Mouse (Mus musculus) liver, embryonic 13.5 days (tissue): ENCODE measurements around the gene Kcnq1. TPM values are rescaled to one million over a fixed set of nuclear protein-coding genes. Genes with fewer than 3 reads are reported as not detected.

Source experiments
- ATAC-seq: fragments of 200-750 bp; cut with Nextera tagmentation; 2 replicates; pipeline ENCODE4 v1.8.0; 2017; ENCODE audit warnings: low read depth, mild to moderate bottlenecking, moderate number of reproducible peaks, moderate library complexity
- DNase-seq: peaks from one replicate; pipeline ENCODE4 v3.0.0; 2022
- H3K27ac ChIP-seq: fragments of 300-500 bp; sonication (generic); 2 replicates; pipeline ENCODE4 v1.5.1; 2015; ENCODE audit warnings: moderate library complexity, mild to moderate bottlenecking, inconsistent platforms
- H3K27me3 ChIP-seq: fragments of 300-500 bp; sonication (generic); 2 replicates; pipeline ENCODE4 v1.6.1; 2015; ENCODE audit warnings: mild to moderate bottlenecking, inconsistent platforms
- H3K36me3 ChIP-seq: fragments of 300-500 bp; sonication (generic); 2 replicates; pipeline ENCODE4 v1.6.1; 2015; ENCODE audit warnings: mild to moderate bottlenecking, inconsistent platforms
- H3K4me1 ChIP-seq: fragments of 300-500 bp; sonication (generic); replicated peaks from 2 replicates; pipeline ENCODE4 v1.6.1; 2015; ENCODE audit warnings: inconsistent platforms
- H3K4me2 ChIP-seq: fragments of 300-500 bp; sonication (generic); 2 replicates; pipeline ENCODE4 v1.6.1; 2015; ENCODE audit warnings: inconsistent platforms, mild to moderate bottlenecking, moderate library complexity
- H3K4me3 ChIP-seq: fragments of 300-500 bp; sonication (generic); replicated peaks from 2 replicates; pipeline ENCODE4 v1.5.1; 2015; ENCODE audit warnings: mild to moderate bottlenecking, inconsistent platforms
- H3K9ac ChIP-seq: fragments of 300-500 bp; sonication (generic); 2 replicates; pipeline ENCODE4 v1.6.1; 2015; ENCODE audit warnings: mild to moderate bottlenecking, inconsistent platforms
- H3K9me3 ChIP-seq: fragments of 300-500 bp; sonication (generic); replicated peaks from 2 replicates; pipeline ENCODE4 v1.6.1; 2016; ENCODE audit warnings: inconsistent platforms
- WGBS: fragments of 180-500 bp; shearing (Covaris S2); methylation state at CpG from one replicate; pipeline ENCODE4 v1.1.7; 2015; ENCODE audit not compliant: insufficient replicate concordance; 5-methylcytosine and 5-hydroxymethylcytosine counted together
- polyA plus RNA-seq: library from polyadenylated mRNA; unstranded; fragments of >200 nt; fragmentation: Nextera tagmentation; extraction: Ambion mirVana; gene quantifications from 2 replicates; pipeline ENCODE4 v1.2.1, GENCODE M21; 2015

The Kcnq1 gene
- polyA plus RNA-seq, 1 experiment from 2014 or later: 0.27 TPM

DNA sequence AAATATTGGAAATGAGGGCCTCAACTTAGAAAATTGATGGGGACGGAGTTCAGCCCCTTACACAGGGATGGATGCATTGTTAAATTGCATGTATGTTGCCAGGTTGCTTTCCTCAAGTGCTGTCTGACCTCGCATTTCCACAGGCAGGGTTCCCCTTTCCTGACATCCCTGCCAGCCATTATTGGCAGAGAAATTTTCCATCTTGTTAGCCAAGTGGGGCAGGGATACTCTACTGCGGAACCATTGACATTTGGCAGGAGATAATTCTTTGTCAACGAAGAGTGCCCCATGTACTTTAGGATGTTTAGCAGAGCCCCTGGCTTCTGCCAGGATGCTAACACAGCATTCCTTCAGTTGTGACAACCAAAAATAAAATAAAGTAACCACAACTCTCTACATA, 104.6 kb downstream of the Kcnq1 start:
- Histone ChIP-seq H3K27me3 (no peaks in the 10 kb centered on the region), H3K4me1 (no peaks in the 10 kb centered on the region), H3K27ac (no peak overlapping the region), H3K9ac (no peak overlapping the region), H3K36me3 (no peaks in the 10 kb centered on the region), H3K9me3 (no peaks in the 10 kb centered on the region), H3K4me3 (no peak overlapping the region), H3K4me2 (no peak overlapping the region)
- 62% methylated on average over 4 of the region's 4 CpGs for WGBS
- ATAC-seq (no peak), DNase-seq (no peak)

- Histone ChIP-seq H3K36me3 (peaks cover 52% of the 10 kb centered on the region), H3K27ac (no peak overlapping the region)
- WGBS: 69% methylated on average over 2 of the region's 2 CpGs
These were observed 145.0 kb downstream of the Kcnq1 start for GRCm38 (mm10) chr7:143251206-143251605.

GRCm38 (mm10) chr7:143253126-143253871, 147.1 kb downstream of the Kcnq1 start:
- Histone ChIP-seq H3K27ac (no peak overlapping the region), H3K9me3 (peaks cover 19% of the 10 kb centered on the region; the same call in 1 of the 2 replicates), H3K27me3 (no peaks in the 10 kb centered on the region), H3K4me2 (no peak overlapping the region), H3K4me3 (no peak overlapping the region), H3K9ac (no peak overlapping the region), H3K36me3 (peaks cover 55% of the 10 kb centered on the region), H3K4me1 (no peaks in the 10 kb centered on the region)
- WGBS: 85% methylated on average over 6 of the region's 6 CpGs
- DNase-seq: no peak
- no peak for ATAC-seq

More at GRCm38 (mm10) chr7:143251206-143251605, 145.0 kb downstream of the Kcnq1 start:
- H3K4me1 ChIP-seq: no peaks in the 10 kb centered on the region
- no peak for DNase-seq
- no peaks in the 10 kb centered on the region for H3K27me3 ChIP-seq
- no peak for ATAC-seq
- no peak overlapping the region for H3K4me2 ChIP-seq
- peaks cover 19% of the 10 kb centered on the region; the same call in 1 of the 2 replicates for H3K9me3 ChIP-seq
- H3K4me3 ChIP-seq: no peak overlapping the region
- no peak overlapping the region for H3K9ac ChIP-seq

DNA sequence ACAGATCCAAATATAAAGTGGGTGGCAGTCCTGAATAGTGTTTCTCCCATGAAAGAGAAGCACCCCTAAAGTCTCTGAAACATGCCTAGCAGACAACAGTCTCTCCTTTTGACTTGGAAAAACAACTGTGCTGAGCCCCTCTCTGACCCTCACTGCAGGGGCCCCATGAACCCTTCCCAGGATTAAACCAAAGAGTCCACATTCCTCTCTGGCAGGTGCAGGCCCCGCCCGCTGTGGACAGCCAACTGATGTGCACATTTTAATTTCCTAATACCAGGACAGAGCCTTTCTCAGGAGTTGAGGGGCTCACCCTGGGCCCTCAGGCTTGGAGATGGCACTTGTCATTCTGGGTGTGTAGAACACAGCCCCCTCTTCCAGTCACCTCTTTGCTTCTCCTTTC, 148.7 kb downstream of the Kcnq1 start:
- H3K9ac ChIP-seq: no peak overlapping the region
- no peak for DNase-seq
- no peak overlapping the region for H3K4me3 ChIP-seq
- H3K27me3 ChIP-seq: no peaks in the 10 kb centered on the region
- H3K36me3 ChIP-seq: peaks cover 46% of the 10 kb centered on the region
- no peaks in the 10 kb centered on the region for H3K4me1 ChIP-seq
- H3K4me2 ChIP-seq: no peak overlapping the region
- ATAC-seq: no peak
- 84% methylated on average over 2 of the region's 2 CpGs for WGBS
- peaks cover 19% of the 10 kb centered on the region; the same call in 1 of the 2 replicates for H3K9me3 ChIP-seq
- no peak overlapping the region for H3K27ac ChIP-seq

- DNase-seq (no peak), ATAC-seq (no peak)
- Histone ChIP-seq H3K9ac (no peak overlapping the region), H3K36me3 (peaks cover 3% of the 10 kb centered on the region; the same call in 1 of the 2 replicates), H3K4me1 (no peaks in the 10 kb centered on the region), H3K4me3 (no peak overlapping the region), H3K27me3 (no peaks in the 10 kb centered on the region), H3K9me3 (no peaks in the 10 kb centered on the region), H3K4me2 (no peak overlapping the region), H3K27ac (no peak overlapping the region)
These were observed 155.1 kb downstream of the Kcnq1 start for GRCm38 (mm10) chr7:143261246-143261645.

GRCm38 (mm10) chr7:143263557-143263956, 157.4 kb downstream of the Kcnq1 start:
- DNase-seq: no peak
- Histone ChIP-seq H3K4me2 (no peak overlapping the region), H3K27me3 (no peaks in the 10 kb centered on the region), H3K27ac (no peak overlapping the region), H3K36me3 (no peaks in the 10 kb centered on the region; the same call in 1 of the 2 replicates), H3K9ac (no peak overlapping the region), H3K4me1 (no peaks in the 10 kb centered on the region), H3K4me3 (no peak overlapping the region), H3K9me3 (no peaks in the 10 kb centered on the region)
- ATAC-seq: no peak
- WGBS: 54% methylated on average over 3 of the region's 3 CpGs

DNA sequence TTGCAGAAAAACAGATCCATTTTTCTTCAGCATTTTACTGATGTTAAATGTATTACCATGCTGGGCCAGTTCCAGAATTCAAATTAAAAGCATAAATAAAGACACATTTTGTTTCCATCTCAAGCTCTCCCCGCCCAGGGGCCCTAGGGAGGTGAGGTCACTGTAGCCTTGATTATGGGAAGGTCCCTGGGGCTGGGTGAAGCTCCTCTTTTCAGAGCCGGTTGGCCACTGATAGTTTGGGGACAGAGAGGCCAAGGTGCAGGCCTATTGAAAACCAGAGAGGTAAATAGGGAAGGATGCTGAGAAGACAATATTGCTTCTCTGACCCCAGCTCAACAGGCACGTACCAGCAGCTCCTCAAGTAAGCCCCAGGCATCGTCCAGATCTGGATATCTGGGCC, 157.8 kb downstream of the Kcnq1 start:
- H3K9me3 ChIP-seq: no peaks in the 10 kb centered on the region
- DNase-seq (no peak), ATAC-seq (no peak)
- H3K4me1 ChIP-seq: no peaks in the 10 kb centered on the region
- no peak overlapping the region for H3K4me3 ChIP-seq
- H3K9ac ChIP-seq: no peak overlapping the region
- no peak overlapping the region for H3K27ac ChIP-seq
- 73% methylated on average over 4 of the region's 4 CpGs for WGBS
- H3K27me3 ChIP-seq: no peaks in the 10 kb centered on the region
- H3K36me3 ChIP-seq: no peaks in the 10 kb centered on the region; the same call in 1 of the 2 replicates
- no peak overlapping the region for H3K4me2 ChIP-seq

DNA sequence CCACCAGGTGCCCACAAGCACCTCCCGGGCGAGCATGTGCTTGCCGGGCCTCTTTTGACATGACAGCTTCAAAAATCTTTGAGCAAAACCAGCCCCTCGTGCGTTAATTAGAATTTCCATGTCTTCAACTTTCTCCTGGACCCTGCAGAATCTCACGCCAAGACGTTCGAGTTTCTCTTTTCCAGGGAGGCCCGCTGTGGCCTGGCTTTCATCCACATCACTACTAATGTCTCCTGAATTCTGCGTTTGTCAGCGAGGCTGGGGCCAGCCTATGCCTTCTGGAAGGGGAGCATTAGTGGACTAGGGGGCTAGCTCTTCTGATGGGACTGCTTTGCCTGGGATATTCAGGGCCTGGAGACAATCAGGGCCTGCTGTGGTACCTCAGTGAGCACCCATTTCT, 159.2 kb downstream of the Kcnq1 start:
- Histone ChIP-seq H3K4me2 (no peak overlapping the region), H3K27me3 (no peaks in the 10 kb centered on the region), H3K27ac (no peak overlapping the region), H3K9ac (no peak overlapping the region), H3K36me3 (peaks cover 2% of the 10 kb centered on the region; the same call in 1 of the 2 replicates), H3K4me3 (no peak overlapping the region), H3K9me3 (no peaks in the 10 kb centered on the region), H3K4me1 (no peaks in the 10 kb centered on the region)
- 78% methylated on average over 11 of the region's 11 CpGs for WGBS
- ATAC-seq: no peak
- DNase-seq: no peak

GRCm38 (mm10) chr7:143265829-143266438, 159.8 kb downstream of the Kcnq1 start:
- 67% methylated on average over 8 of the region's 8 CpGs for WGBS
- no peak overlapping the region for H3K4me3 ChIP-seq
- DNase-seq: no peak
- no peak overlapping the region; the same call in 1 of the 2 replicates for H3K27ac ChIP-seq
- no peak for ATAC-seq
- H3K36me3 ChIP-seq: peaks cover 3% of the 10 kb centered on the region; the same call in 1 of the 2 replicates
- no peaks in the 10 kb centered on the region for H3K4me1 ChIP-seq
- no peak overlapping the region for H3K9ac ChIP-seq
- no peak overlapping the region for H3K4me2 ChIP-seq
- H3K9me3 ChIP-seq: no peaks in the 10 kb centered on the region
- no peaks in the 10 kb centered on the region for H3K27me3 ChIP-seq

- no peaks in the 10 kb centered on the region for H3K27me3 ChIP-seq
- H3K4me2 ChIP-seq: no peak overlapping the region
- peaks cover 5% of the 10 kb centered on the region; the same call in 1 of the 2 replicates for H3K4me1 ChIP-seq
- H3K36me3 ChIP-seq: peaks cover 24% of the 10 kb centered on the region
- H3K27ac ChIP-seq: no peak overlapping the region
- ATAC-seq: no peak
- no peaks in the 10 kb centered on the region for H3K9me3 ChIP-seq
- no peak overlapping the region for H3K9ac ChIP-seq
- H3K4me3 ChIP-seq: no peak overlapping the region
- 81% methylated on average over 4 of the region's 4 CpGs for WGBS
- no peak for DNase-seq
These were observed 167.6 kb downstream of the Kcnq1 start for GRCm38 (mm10) chr7:143273747-143274146.

DNA sequence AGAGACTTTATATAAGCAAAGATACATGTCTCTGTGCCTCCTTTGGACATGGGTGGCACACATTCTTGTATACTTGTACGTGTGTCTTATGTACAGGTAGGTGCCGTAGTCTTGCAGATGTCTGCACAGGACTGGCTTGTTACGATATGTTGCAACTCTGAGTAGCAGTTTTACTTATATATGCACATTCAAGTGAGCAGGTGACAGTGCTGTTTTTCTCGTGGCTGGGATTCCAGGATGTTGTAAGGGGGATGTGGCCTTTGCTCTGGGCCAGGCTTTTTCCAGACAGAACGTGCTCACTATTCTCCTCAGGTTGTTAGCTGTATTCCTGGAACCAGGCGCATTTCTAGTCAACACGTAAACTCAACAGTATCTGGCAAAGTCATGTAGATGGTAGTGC, 168.9 kb downstream of the Kcnq1 start:
- 65% methylated on average over 7 of the region's 7 CpGs for WGBS
- Histone ChIP-seq H3K4me3 (no peak overlapping the region), H3K4me1 (peaks cover 5% of the 10 kb centered on the region; the same call in 1 of the 2 replicates), H3K36me3 (peaks cover 24% of the 10 kb centered on the region), H3K9me3 (no peaks in the 10 kb centered on the region), H3K27ac (no peak overlapping the region), H3K9ac (no peak overlapping the region), H3K4me2 (no peak overlapping the region), H3K27me3 (no peaks in the 10 kb centered on the region)
- no peak for ATAC-seq
- no peak for DNase-seq
